Mouse (Mus musculus): ENCODE measurements at regions not wholly inside any gene's neighbourhood (a gene's known extent, or its start where the extent isn't known, plus 50 kb on each side); places are given as distances from the start of the nearest gene placed in this dataset.

GRCm38 (mm10) chr13:85863745-85864144, 183.0 kb downstream of the Cox7c start:
- no peaks in the 10 kb centered on the region for H3K4me1 ChIP-seq
- H3K27ac ChIP-seq: no peak overlapping the region
- no peaks in the 10 kb centered on the region for H3K9me3 ChIP-seq
- H3K36me3 ChIP-seq: no peaks in the 10 kb centered on the region
- 74% methylated on average over 2 of the region's 2 CpGs for WGBS
- H3K9ac ChIP-seq: no peak overlapping the region
- no peak for ATAC-seq (ENCODE audit: insufficient read depth, low FRiP score, low read depth)
- no peak overlapping the region for H3K4me3 ChIP-seq (replicated peaks)
- H3K27me3 ChIP-seq (replicated peaks): no peaks in the 10 kb centered on the region
- H3K4me2 ChIP-seq: no peak overlapping the region

- no peaks in the 10 kb centered on the region for H3K9me3 ChIP-seq
- no peaks in the 10 kb centered on the region for H3K4me1 ChIP-seq
- no peak overlapping the region for H3K9ac ChIP-seq
- H3K27ac ChIP-seq: no peak overlapping the region
- no peaks in the 10 kb centered on the region for H3K27me3 ChIP-seq (replicated peaks)
- no peak overlapping the region for H3K4me2 ChIP-seq
- ATAC-seq (ENCODE audit: insufficient read depth, low FRiP score, low read depth): no peak
- H3K36me3 ChIP-seq: no peaks in the 10 kb centered on the region
- H3K4me3 ChIP-seq (replicated peaks): no peak overlapping the region
Observed at GRCm38 (mm10) chr13:85848276-85848675, 198.4 kb downstream of the Cox7c start.

GRCm38 (mm10) chr13:85829894-85830293, 216.8 kb downstream of the Cox7c start:
- no peak for ATAC-seq (ENCODE audit: insufficient read depth, low FRiP score, low read depth)
- WGBS: 69% methylated on average over 1 of the region's 1 CpGs
- H3K4me3 ChIP-seq (replicated peaks): no peak overlapping the region

More at GRCm38 (mm10) chr13:85829894-85830293, 216.8 kb downstream of the Cox7c start:
- Histone ChIP-seq H3K27me3 (replicated peaks) (no peaks in the 10 kb centered on the region), H3K4me2 (no peak overlapping the region), H3K4me1 (no peaks in the 10 kb centered on the region), H3K36me3 (no peaks in the 10 kb centered on the region), H3K9ac (no peak overlapping the region), H3K9me3 (no peaks in the 10 kb centered on the region), H3K27ac (no peak overlapping the region)

All from stomach, embryonic 15.5 days (tissue).